Mouse (Mus musculus) testis, adult 2 months (tissue): Measurements from ENCODE around the gene Vwa3b.

Experiments used
- CTCF ChIP-seq: fragments of 200-500 bp; IDR thresholded peaks from 2 replicates; pipeline ENCODE4 v1.5.1; 2012; ENCODE audit warnings: low read depth, mild to moderate bottlenecking, inconsistent platforms, low read length, moderate library complexity; ENCODE audit not compliant: control insufficient read depth, insufficient read depth, insufficient replicate concordance
- POLR2A ChIP-seq: fragments of 200-500 bp; IDR thresholded peaks from 2 replicates; pipeline ENCODE4 v1.6.1; 2012; ENCODE audit warnings: low read depth, mild to moderate bottlenecking, inconsistent platforms, low read length, moderate library complexity; ENCODE audit not compliant: control insufficient read depth

- TF ChIP-seq POLR2A (no peak), CTCF (no peak)
Measured at GRCm38 (mm10) chr1:36994296-36994695, 32.1 kb upstream of the Vwa3b start.
